In the genomic region with DNA sequence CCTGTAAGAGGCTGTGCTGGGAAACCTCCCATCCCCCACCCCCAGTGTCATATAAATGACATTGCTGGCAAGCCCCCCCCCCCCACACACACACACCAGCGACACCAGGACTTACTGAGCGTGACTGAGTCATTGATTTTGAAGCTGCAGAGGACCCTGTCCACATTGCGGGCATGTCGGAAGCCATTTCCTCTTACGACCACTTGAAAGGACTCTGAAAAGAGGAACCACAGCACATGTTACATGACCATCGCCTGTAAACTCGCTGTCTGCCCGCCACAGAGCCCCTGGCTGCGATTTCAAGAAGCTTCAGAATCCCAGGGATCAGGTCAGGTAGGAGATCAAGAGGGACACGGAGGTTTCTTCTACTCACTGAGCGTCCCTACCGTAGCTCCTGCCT, we compare ENCODE assay signal across 22 mouse cellular contexts.
DNase-seq lines count a peak whose midpoint lies in the region; ATAC-seq and TF ChIP-seq lines count a peak whose summit lies in the region.
"Had no signal": no experiment of that assay in that cellular context is flagged by ENCODE, and none has a peak within 500 bp of the region (broad histone marks: within the 10 kb centered on the region; RNA-seq: fewer than 3 reads in every experiment).

No protein-coding gene starts in this region.

- H3K4me2 ChIP-seq in kidney, embryonic 15.5 days, result no peak overlapping the region
- H3K4me2 ChIP-seq: forebrain, embryonic 15.5 days; hindbrain, embryonic 13.5 days; midbrain, embryonic 13.5 days had no signal

- ATAC-seq in granulocyte monocyte progenitor cell, adult 5-6 weeks (replicated peaks; ENCODE audit: poor library complexity, severe bottlenecking), result peak; percentile 95
- ATAC-seq in neutrophil, adult 5-6 weeks (ENCODE audit: extremely low read depth, insufficient number of reproducible peaks, low FRiP score, poor library complexity, severe bottlenecking), result peak; percentile 40; the same call in 1 of the 2 replicates
- no peak for ATAC-seq in kidney, embryonic 15.5 days (replicated peaks; ENCODE audit: low FRiP score)
- ATAC-seq: forebrain, embryonic 15.5 days; inflammation-experienced regulatory T-cells, adult 6 months; lung, postnatal 0 days; midbrain, embryonic 13.5 days had no signal

- H3K36me3 ChIP-seq in kidney, embryonic 15.5 days, result no peaks in the 10 kb centered on the region
- H3K36me3 ChIP-seq: forebrain, embryonic 15.5 days; hindbrain, embryonic 13.5 days; midbrain, embryonic 13.5 days had no signal

- peaks cover 13% of the 10 kb centered on the region; the same call in 1 of the 2 replicates for H3K4me1 ChIP-seq in kidney, embryonic 15.5 days

- no peak overlapping the region for H3K4me3 ChIP-seq in gastrocnemius, adult 2 months
- H3K4me3 ChIP-seq in kidney, embryonic 15.5 days (replicated peaks), result no peak overlapping the region
- H3K4me3 ChIP-seq: forebrain, embryonic 15.5 days; hindbrain, embryonic 13.5 days; midbrain, embryonic 13.5 days; myocyte had no signal

- DNase-seq in gastrocnemius, adult 2 months, result no peak
- DNase-seq in gastrocnemius, adult 8-10 months (ENCODE audit: low spot score in 2 of 2), result no peak
- peak; percentile 5 for DNase-seq in MEL-GATA-1-ER (ENCODE audit: extremely low read depth, low read depth)
- no peak for DNase-seq in urinary bladder, adult 18-20 months (ENCODE audit: low spot score in 2 of 2)
- no peak for DNase-seq in kidney, postnatal 14 days
- DNase-seq: adrenal gland, postnatal 36 days; cerebellum, adult 8-10 months; gastrocnemius, postnatal 36 days; kidney, adult 2 months; kidney, postnatal 25 days; left cerebral cortex, postnatal 4 days; thymus, adult 2 months had no signal

- peak overlapping the region; percentile 38 for H3K27ac ChIP-seq in gastrocnemius, adult 2 months
- no peak overlapping the region for H3K27ac ChIP-seq in kidney, embryonic 15.5 days
- H3K27ac ChIP-seq: forebrain, embryonic 15.5 days; hindbrain, embryonic 13.5 days; liver, embryonic 14.5 days; midbrain, embryonic 13.5 days had no signal

- no peaks in the 10 kb centered on the region for H3K9me3 ChIP-seq in kidney, embryonic 15.5 days (replicated peaks)
- H3K9me3 ChIP-seq: forebrain, embryonic 15.5 days; hindbrain, embryonic 13.5 days; midbrain, embryonic 13.5 days had no signal

- no peaks in the 10 kb centered on the region for H3K27me3 ChIP-seq in kidney, embryonic 15.5 days
- H3K27me3 ChIP-seq: forebrain, embryonic 15.5 days; hindbrain, embryonic 13.5 days; midbrain, embryonic 13.5 days had no signal

- no peak overlapping the region for H3K9ac ChIP-seq in kidney, embryonic 15.5 days
- H3K9ac ChIP-seq: forebrain, embryonic 15.5 days; hindbrain, embryonic 13.5 days; liver, embryonic 14.5 days; midbrain, embryonic 13.5 days had no signal

- WGBS in kidney, embryonic 15.5 days, result 81% methylated on average over 12 of the region's 12 CpGs

- intact Hi-C loops in gastrocnemius, adult 2 months (cut with DNase I), result no loop called here

- no peak for TF ChIP-seq CTCF in gastrocnemius, adult 2 months (IDR thresholded peaks at IDR 0.05)
